Mouse (Mus musculus) naive thymus-derived CD4-positive, alpha-beta T cell, adult 2 months (primary cell): Measurements from ENCODE around the gene Gm20489.
A peak's percentile ranks its signal among the peaks of the same experiment; 100 is the strongest.

Experiments used
- DNase-seq: peaks from one replicate; pipeline ENCODE4 v3.0.0-alpha.2; 2011; ENCODE audit warnings: low read depth

The Gm20489 gene

DNA sequence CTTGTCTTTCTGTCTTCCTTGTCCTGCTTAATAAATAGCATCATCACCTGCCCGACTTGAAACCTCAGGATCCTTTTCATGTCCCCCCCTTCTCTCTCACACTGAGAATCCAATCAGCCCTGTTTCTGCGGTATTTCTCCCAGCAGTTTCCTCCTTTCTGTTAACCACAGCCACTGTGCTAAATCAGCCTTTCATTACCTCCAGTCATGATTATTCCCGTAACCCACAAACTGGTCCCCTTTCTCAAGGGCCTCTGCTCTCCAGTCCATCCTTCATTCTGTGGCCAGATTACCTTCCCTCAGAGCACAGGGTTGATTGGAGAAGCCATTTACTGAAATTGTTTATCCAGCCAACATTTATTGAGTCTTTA is at the start of gene Gm20489:
Gene Gm20489 (minus strand): TSS at position 269 of the 370 bp plus-strand sequence.
- no peak for DNase-seq

GRCm38 (mm10) chrX:101313625-101314359 is 45.0 kb upstream of the Gm20489 start:
- DNase-seq, result no peak

DNA sequence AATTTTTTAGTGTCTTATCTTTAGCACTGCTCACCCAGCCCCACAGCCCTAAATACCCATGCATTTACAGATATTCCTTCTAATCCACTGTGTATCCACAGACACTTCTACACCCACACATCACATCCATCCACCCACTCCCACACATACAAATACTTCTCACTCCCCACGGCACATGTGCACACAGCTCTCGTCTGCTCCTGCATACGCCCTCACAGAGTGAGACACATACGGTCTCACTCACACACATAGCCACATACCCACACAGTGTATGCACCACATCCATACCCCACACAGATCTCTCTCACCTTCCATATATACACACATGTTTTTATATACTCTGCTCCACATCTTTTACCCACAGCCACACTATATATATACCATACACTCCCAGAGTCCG is 40.5 kb upstream of the Gm20489 start:
- no peak for DNase-seq

DNA sequence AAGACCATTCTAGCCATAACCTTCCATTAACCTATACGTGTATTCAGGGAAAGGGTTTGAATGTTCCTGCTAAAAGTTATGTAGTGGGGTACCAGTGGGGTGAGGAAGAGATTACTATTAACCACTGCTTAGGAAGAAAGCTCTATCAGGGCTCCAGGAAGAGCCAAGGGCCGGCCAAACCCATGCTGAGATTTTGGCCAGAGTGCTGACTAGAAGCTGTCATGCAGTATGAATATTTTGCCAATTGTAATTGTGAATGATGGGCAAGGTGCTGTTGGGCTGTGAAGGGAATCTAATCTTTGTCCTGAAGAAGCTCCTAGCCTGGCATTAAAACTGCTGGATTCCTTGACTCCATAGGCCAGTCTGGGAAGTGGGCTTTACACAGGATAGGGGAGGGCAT is 35.8 kb upstream of the Gm20489 start:
- DNase-seq, result no peak

DNA sequence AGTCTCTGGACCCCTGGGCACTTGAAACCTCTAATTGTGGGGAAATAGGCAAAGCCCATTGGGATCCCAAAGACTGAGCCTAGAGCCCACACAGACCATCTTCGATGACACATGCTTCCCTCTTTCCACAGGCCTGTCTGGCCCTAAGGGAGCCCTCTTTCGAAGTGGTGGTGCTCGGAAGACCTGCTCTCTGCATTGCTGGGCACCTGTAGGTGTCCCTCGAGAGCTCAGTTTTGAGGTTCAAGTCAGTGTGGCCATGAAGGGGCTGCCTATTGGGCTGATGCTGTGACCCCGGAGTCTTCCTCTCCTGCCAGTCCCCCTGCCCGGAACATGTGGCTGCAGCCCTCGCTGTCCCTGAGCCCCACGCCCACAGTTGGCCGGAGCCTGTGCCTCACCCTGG is 32.8 kb upstream of the Gm20489 start:
- no peak for DNase-seq

GRCm38 (mm10) chrX:101300427-101301030 is 31.7 kb upstream of the Gm20489 start:
- DNase-seq, result no peak

- no peak for DNase-seq
Measured at GRCm38 (mm10) chrX:101299473-101300426, 30.9 kb upstream of the Gm20489 start.

- DNase-seq, result no peak
Measured at GRCm38 (mm10) chrX:101299055-101299454, 30.2 kb upstream of the Gm20489 start, which contains the start of gene Nlgn3. TSS of gene Nlgn3 (plus strand) at chrX:101299168.

DNA sequence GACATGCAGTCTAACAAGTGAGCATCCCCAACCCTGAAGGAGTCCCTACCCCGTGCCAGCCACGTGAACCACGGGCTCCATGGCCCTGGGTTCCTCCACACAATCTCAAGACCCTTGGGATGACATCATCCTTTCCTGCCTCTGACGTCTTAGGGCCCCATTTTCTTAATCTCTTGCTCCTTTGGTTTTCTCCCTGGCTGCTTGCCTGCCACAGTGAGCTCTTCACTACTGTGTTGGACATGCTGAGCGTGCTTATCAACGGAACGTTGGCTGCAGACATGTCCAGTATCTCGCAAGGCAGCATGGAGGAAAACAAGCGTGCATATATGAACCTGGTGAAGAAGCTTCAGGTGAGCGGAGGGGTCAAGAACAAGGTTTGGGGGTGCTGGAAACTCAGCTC is 21.3 kb upstream of the Gm20489 start:
- no peak for DNase-seq

DNA sequence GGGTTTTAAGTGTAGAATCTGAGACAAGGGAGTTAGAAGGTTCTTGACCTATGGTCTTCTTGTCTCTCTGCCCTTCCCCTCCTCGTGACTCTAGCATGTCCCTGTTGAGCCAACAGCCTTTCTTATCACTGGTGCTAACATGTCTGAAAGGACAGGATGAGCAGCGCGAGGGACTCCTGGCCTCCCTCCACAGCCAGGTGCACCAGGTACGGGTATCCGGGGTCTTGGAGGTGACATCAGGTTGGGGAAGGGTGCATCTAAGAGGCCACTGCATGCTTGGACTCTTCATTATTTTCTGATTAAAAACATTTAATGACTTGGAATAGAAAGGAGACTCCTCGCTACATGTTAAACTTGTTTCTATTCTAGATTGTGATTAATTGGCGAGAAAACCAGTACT is 20.2 kb upstream of the Gm20489 start:
- no peak for DNase-seq

DNA sequence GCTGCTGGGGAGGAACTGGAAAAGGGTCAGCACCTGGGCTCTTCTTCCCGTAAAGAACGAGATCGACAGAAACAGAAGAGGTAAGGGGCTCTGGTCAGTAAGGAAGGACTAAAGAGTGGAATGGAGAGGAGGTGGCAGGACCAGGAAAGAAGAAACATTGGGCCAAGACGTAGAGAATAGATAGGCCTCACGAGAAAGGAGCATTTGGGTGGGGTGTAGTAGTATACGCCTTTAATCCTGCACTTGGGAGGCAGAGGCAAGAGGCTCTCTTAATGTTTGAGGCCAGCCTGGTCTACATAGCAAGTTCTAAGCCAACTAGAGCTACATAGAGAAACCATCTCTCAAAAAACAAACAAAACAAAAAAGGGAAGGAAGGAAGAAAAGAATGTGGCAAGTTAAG is 19.6 kb upstream of the Gm20489 start:
- no peak for DNase-seq

GRCm38 (mm10) chrX:101287543-101287942 is 18.7 kb upstream of the Gm20489 start:
- DNase-seq, result no peak

DNA sequence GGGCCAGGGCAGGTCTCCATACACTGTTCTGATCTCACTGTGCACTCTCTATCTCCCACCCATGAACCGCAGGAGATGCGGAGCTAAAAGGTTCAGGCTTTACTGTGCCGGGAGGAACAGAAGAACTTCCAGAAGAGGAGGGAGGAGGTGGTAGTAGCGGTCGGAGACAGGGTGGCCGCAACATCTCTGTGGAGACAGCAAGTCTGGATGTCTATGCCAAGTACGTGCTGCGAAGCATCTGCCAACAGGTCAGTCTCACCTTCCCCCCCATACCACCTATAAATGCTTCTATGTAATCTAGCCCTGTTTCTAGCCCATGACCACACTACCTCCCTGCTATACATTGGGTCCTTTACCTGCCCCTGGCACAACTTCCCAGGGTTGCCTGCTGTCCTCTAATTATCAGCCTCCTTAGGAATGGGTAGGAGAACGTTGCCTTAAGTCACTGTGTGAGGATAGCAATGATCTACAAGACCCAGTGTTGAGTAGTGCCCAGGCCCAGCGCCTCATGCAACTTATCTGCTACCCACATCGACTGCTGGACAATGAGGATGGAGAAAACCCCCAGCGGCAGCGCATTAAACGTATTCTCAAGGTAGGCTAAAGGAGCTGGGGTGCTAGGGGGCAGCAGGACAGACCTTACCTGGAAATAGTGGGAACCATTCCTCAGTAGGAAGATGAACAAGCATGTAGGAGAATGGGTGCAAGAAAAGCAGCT is 17.3 kb upstream of the Gm20489 start:
- no peak for DNase-seq

DNA sequence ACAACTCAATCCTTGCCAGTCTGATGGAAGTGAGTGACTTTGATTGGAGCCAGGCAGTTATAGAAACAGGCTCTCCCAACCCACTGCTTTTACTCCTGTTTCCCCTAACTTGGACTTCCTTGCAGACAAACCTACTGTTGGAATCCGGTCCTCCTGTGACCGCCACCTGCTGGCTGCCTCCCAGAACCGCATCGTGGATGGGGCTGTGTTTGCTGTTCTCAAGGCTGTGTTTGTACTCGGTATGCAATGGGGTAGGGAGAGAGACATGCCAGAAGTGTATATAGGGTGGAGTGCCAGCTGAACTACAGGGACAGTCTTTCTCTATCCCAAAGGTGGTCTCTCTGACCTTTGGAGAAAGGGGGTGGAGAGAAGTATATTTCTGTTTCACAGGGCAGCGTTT is 16.7 kb upstream of the Gm20489 start:
- DNase-seq, result peak; percentile 77

DNA sequence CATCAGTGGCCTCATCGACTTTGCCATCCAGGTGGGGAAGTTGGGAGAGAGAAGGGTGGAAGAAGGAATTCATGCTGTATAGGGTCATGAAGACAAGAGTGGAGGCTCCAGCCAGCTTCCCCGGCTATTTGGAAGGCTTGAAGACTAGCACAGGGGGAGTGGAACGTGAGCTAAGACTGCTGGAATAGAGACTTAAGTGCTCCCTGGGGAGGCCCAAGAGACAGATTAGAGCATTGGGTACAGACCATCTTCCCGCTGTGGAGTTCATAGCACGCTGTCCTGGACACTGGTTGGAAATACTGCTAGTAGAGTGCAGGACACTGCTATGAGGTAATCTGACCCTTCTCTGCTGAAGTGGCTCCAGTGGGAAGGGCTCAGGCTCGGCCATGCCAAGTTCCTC is 14.0 kb upstream of the Gm20489 start:
- no peak for DNase-seq

DNA sequence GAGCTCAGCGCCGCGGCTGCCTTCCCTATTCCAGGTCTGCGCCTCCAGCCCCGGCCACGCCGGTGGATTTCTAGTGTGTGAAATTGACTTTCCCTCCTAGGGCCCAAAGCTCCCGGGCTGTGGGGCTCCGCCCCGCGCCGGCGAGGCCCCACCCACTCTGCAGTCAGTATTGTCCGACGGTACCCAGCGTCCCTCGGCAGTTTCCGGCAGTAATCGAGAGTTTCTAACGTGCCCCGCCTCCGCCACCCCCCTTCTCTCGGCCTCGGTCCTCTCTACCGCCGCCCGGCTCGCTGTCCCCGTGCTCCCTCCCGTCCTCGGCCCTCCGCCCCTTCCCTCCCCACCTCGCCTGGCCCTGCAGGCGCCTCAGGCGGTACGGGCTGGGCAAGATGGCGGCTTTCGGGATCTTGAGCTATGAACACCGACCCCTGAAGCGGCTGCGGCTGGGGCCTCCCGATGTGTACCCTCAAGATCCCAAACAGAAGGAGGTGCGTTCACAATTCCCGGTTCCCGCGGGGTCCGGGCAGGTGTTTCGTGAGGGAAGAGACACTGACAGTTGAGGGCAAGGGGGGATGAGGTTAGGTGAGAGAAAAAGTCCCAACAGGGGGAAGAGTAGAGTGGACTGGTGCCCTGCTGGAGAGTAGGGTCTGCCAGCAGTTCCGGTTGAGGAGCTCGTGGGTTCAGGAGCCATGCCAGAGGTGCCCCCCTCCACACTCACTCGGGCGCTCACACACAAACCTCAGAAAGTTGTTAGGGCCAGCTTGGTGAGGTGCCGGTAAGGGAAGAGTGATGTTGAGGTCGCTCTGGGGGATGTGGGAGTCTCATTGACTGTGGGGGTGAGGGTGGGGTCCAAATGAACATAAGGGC is 5.3 kb upstream of the Gm20489 start, which contains the start of gene Med12:
Gene Med12 (plus strand): TSS at position 156 of the 864 bp plus-strand sequence.
- DNase-seq, result peak; percentile 87

GRCm38 (mm10) chrX:101273410-101273809 is 4.6 kb upstream of the Gm20489 start:
- peak; percentile 64 for DNase-seq

DNA sequence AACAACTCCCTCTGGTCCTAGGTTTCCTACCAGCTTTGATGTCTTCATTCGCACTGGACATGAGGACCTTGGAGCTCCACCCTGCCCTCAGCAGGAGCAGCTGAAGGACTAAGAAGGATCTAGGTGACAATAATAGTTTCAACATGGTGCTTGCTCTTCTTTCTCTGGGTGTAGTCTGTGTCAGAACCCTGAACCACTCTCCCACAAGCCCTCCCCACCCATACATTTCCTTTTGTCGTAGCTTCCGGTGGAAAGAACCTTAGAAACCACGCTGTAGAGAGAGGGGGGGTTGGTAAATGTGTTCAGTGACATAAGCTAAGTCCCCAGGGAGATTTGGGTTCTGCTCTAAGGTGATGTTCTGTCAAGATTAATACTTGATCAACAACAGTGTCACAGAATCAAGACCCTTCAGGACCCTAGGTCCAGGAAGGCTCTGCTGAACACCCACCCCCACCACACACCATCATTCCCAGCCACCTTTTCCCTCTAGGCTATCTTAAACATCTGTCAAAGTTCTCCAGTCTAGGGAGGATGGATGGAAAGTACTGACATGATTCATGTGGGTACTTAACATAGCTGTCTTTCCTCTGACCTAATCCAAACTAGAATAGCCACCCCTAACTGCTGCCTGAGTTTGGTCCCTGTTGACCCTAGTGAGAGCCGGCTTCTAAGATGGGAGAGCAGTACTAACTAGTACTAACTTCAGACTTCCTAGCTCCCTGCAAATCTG is 633 bp downstream of the Gm20489 start, which contains the start of gene Il2rg:
Gene Il2rg (minus strand): TSS at position 231 of the 730 bp plus-strand sequence.
- peak; percentile 88 for DNase-seq

DNA sequence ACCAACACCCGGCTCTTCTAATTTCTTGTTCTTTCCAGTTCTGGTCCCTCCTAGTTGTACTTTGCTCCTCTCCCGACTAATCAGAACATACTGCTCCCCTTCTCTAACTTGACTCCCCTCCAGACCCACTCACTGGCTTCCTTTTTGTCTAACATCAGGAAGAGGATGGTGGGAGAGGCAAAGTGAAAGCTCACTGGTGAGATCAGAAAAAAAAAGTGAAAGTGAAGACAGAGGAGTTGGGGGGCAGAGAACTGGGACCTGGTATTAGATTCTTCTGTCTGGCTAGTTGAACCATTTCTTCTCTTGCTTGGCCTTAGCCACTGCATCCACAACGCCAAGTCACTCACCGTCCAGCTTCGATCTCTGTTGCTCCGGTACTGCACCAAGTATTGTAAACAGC is 2.2 kb downstream of the Gm20489 start:
- DNase-seq, result no peak

GRCm38 (mm10) chrX:101263892-101264291 is 4.9 kb downstream of the Gm20489 start, which contains the start of gene Gm614:
TSS of gene Gm614 (minus strand) at chrX:101263992.
- DNase-seq, result no peak
